Mouse (Mus musculus): Measurements from ENCODE around the gene Pbsn. TPM values are rescaled to one million over a fixed set of nuclear protein-coding genes. Genes with fewer than 3 reads are reported as not detected.

Pbsn gene
- total RNA-seq (2023): not detected

DNA sequence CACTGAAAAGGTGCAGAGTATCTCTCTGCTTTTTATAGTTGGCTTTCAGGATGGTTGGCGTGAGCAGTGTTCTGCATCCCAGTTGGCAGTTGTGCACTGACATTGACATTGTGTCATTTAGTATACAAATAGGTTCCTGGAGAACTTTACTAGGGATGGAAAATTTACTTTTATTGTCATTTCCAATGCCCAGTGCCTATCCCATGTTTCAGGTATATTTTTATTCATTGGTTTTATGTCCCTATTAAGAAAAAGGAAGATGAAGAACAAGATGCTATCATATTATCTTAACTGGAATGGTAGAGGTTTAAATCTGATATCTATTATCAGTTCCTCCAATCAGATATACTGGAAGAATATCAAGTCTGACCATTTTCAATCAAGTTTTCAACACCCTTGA lies at the start of gene Pbsn:
Gene Pbsn (minus strand): TSS at position 101 of the 400 bp plus-strand sequence.

GRCm38 (mm10) chrX:77864458-77864857 lies 11.0 kb upstream of the Pbsn start, which contains the start of gene Gm14744:
Gene Gm14744 (plus strand): TSS chrX:77864758.

GRCm38 (mm10) chrX:77796238-77796835 lies 57.1 kb downstream of the Pbsn start, which contains the start of gene Prkx:
Gene Prkx (minus strand): TSS chrX:77796278.

Other genes starting within 250 kb of the Pbsn start
- 10 to 100 TPM; 50.7 to 52.4 TPM for gene Prkx, start 57.3 kb downstream of the Pbsn start, total RNA-seq (2023)
- gene Gm14744, start 11.1 kb upstream of the Pbsn start, total RNA-seq (2023): not detected
- not detected for gene 5430402E10Rik, start 71.4 kb upstream of the Pbsn start, total RNA-seq (2023)
- gene Obp1a, start 237.8 kb upstream of the Pbsn start, total RNA-seq (2023): not detected

Data from T-cell, adult 66 days (primary cell).